Mouse (Mus musculus) megakaryocyte-erythroid progenitor cell, adult 5 weeks (primary cell): ENCODE results near the gene Ccl1. TPM values are rescaled to one million over a fixed set of nuclear protein-coding genes. Genes with fewer than 3 reads are reported as not detected.

Source experiments
- polyA plus RNA-seq: library from polyadenylated mRNA; stranded (reverse); fragments of >175 nt; gene quantifications from 2 replicates; pipeline ENCODE4 v1.2.3, GENCODE M21; 2012

Gene Ccl1
- polyA plus RNA-seq = not detected in 2 replicates

DNA sequence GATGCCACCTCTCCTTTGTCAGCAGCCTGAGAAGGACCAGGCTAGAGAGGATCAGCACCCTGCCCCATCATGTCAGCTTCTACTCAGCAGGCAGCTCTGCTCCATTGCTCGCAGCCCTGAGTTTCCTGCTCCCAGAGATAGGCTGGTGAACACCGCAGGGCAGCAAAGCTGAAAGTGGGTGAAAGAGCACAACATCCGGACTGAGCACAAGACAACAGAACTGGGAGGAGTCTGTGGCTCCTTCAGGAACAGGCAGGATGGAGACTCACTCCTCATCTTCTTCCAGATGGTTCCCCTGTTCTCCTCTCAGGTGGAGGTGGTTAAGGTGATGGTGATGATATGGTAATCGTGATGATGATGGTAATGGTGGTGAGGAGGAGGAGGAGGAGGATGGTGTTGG is at the start of gene Ccl1:
Gene Ccl1, minus strand, starts transcription at position 101 of the 400 bp plus-strand sequence.

Other genes with a start within 250 kb of the Ccl1 start
- not detected in 2 replicates for gene Ccl11, start 247.9 kb downstream of the Ccl1 start, polyA plus RNA-seq
- not detected in 2 replicates for gene Ccl12, start 203.8 kb downstream of the Ccl1 start, polyA plus RNA-seq
- not detected in 2 replicates for gene Ccl8, start 190.5 kb downstream of the Ccl1 start, polyA plus RNA-seq
- gene Tmem132e, start 83.2 kb upstream of the Ccl1 start, polyA plus RNA-seq = 0.15 and 0.55 TPM in 2 replicates